Mouse (Mus musculus) lung, embryonic 14.5 days (tissue): ENCODE measurements at regions not wholly inside any gene's neighbourhood (a gene's known extent, or its start where the extent isn't known, plus 50 kb on each side); places are given as distances from the start of the nearest gene placed in this dataset.

ENCODE experiments used
- ATAC-seq: fragments of 200-750 bp; cut with Nextera tagmentation; 2 replicates; pipeline ENCODE4 v1.8.0; 2017; ENCODE audit warnings: mild to moderate bottlenecking, moderate TSS enrichment, moderate library complexity; ENCODE audit not compliant: insufficient read depth
- DNase-seq: peaks from one replicate; pipeline ENCODE4 v3.0.0-alpha.2; 2015
- H3K27ac ChIP-seq: fragments of 300-500 bp; sonication (generic); 2 replicates; pipeline ENCODE4 v1.5.1; 2014; ENCODE audit warnings: low read depth, mild to moderate bottlenecking, moderate library complexity
- H3K27me3 ChIP-seq: fragments of 300-500 bp; sonication (generic); 2 replicates; pipeline ENCODE4 v1.6.1; 2014; ENCODE audit warnings: low read length, control low read depth; ENCODE audit not compliant: insufficient read depth
- H3K36me3 ChIP-seq: fragments of 300-500 bp; sonication (generic); 2 replicates; pipeline ENCODE4 v1.6.1; 2014; ENCODE audit warnings: control low read depth; ENCODE audit not compliant: insufficient read depth
- H3K4me1 ChIP-seq: fragments of 300-500 bp; sonication (generic); 2 replicates; pipeline ENCODE4 v1.6.1; 2014; ENCODE audit warnings: antibody characterized with exemption, control low read depth; ENCODE audit not compliant: insufficient read depth
- H3K4me2 ChIP-seq: fragments of 300-500 bp; sonication (generic); 2 replicates; pipeline ENCODE4 v1.6.1; 2014; ENCODE audit warnings: mild to moderate bottlenecking
- H3K4me3 ChIP-seq: fragments of 300-500 bp; sonication (generic); 2 replicates; pipeline ENCODE4 v1.5.1; 2014; ENCODE audit warnings: low read depth, low read length
- H3K9ac ChIP-seq: fragments of 300-500 bp; sonication (generic); 2 replicates; pipeline ENCODE4 v1.6.1; 2014
- H3K9me3 ChIP-seq: fragments of 300-500 bp; sonication (generic); 2 replicates; pipeline ENCODE4 v1.6.1; 2016; ENCODE audit warnings: low read depth, low read length, control low read depth
- CTCF ChIP-seq: IDR thresholded peaks from 2 replicates; pipeline ENCODE4 v1.5.1; 2016; ENCODE audit warnings: antibody characterized with exemption, low read depth
- WGBS: fragments of 180-500 bp; shearing (Covaris S2); extraction: QIAGEN DNeasy Blood & Tissue Kit; methylation state at CpG from one replicate; pipeline ENCODE4 v1.1.7; 2014; 5-methylcytosine and 5-hydroxymethylcytosine counted together

GRCm38 (mm10) chr15:38607368-38607767 lies 1182.0 kb downstream of the 4930447A16Rik start:
- Histone ChIP-seq H3K27me3 (no peaks in the 10 kb centered on the region), H3K4me2 (no peak overlapping the region), H3K36me3 (no peaks in the 10 kb centered on the region), H3K9ac (no peak overlapping the region), H3K4me3 (no peak overlapping the region), H3K9me3 (no peaks in the 10 kb centered on the region), H3K4me1 (no peaks in the 10 kb centered on the region), H3K27ac (no peak overlapping the region)
- DNase-seq (peak; percentile 6), ATAC-seq (no peak)
- 54% methylated on average over 2 of the region's 2 CpGs for WGBS
- peak; percentile 48 for TF ChIP-seq CTCF

GRCm38 (mm10) chr15:38608207-38608870 lies 1183.0 kb downstream of the 4930447A16Rik start:
- no peaks in the 10 kb centered on the region for H3K27me3 ChIP-seq
- no peaks in the 10 kb centered on the region for H3K36me3 ChIP-seq
- DNase-seq (no peak), ATAC-seq (no peak)
- no peak overlapping the region for H3K27ac ChIP-seq
- H3K9me3 ChIP-seq: no peaks in the 10 kb centered on the region; the same call in 1 of the 2 replicates
- no peak overlapping the region for H3K4me3 ChIP-seq
- no peaks in the 10 kb centered on the region for H3K4me1 ChIP-seq
- TF ChIP-seq CTCF: no peak
- H3K9ac ChIP-seq: no peak overlapping the region
- no peak overlapping the region for H3K4me2 ChIP-seq
- 73% methylated on average over 6 of the region's 6 CpGs for WGBS

GRCm38 (mm10) chr15:38609522-38609921 lies 1184.2 kb downstream of the 4930447A16Rik start:
- no peak for TF ChIP-seq CTCF
- ATAC-seq: no peak
- no peak overlapping the region for H3K9ac ChIP-seq
- H3K4me3 ChIP-seq: no peak overlapping the region
- H3K9me3 ChIP-seq: no peaks in the 10 kb centered on the region; the same call in 1 of the 2 replicates
- H3K4me1 ChIP-seq: no peaks in the 10 kb centered on the region
- DNase-seq: peak; percentile 18
- no peak overlapping the region for H3K4me2 ChIP-seq
- no peak overlapping the region for H3K27ac ChIP-seq
- no peaks in the 10 kb centered on the region for H3K27me3 ChIP-seq
- WGBS: 63% methylated on average over 4 of the region's 4 CpGs
- H3K36me3 ChIP-seq: no peaks in the 10 kb centered on the region
